Mouse (Mus musculus): ENCODE data around the gene Simc1.

Simc1 gene

DNA sequence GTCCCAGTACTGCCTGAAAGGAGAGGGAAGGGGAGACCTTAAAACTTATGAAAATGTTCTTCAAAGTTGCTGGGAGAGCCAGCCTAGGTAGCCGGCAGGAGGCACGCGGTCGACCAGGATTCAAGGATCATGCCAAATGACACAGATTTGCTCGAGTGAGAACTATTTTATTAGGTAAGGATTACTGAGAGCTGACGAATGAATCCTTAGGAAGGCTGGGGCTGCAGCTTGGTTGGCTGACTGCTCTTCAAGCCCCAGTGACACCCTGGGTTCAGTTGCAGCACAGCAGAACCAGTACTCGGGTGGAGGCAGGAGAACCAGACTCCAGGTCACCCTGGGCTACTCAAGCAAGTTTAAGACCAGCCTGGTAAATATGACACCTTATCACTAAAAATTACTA, 44.5 kb downstream of the Simc1 start:
- no peak for DNase-seq (ENCODE audit: low spot score)

DNA sequence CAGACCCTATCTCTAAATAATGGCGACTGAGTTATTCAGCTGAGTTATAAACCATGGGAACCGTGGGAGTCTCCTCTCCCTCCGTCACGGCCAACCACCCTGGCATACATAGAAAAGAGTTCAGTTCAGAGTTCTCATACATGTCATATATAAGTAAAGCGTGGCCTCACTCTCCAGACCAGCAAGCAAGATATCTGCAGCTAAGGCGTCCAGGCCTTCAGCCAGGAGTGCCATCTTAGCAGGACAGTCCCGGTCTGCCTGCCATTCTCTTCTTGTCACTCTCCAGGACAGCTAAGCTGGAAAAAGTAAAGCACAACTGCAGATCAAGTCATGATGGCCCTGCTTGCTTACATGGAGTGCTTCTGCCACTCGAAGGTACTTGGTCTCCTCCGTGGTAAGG, 52.6 kb downstream of the Simc1 start:
- DNase-seq (ENCODE audit: low spot score): no peak

GRCm38 (mm10) chr13:54556796-54557195, 53.2 kb downstream of the Simc1 start:
- DNase-seq (ENCODE audit: low spot score): no peak

DNA sequence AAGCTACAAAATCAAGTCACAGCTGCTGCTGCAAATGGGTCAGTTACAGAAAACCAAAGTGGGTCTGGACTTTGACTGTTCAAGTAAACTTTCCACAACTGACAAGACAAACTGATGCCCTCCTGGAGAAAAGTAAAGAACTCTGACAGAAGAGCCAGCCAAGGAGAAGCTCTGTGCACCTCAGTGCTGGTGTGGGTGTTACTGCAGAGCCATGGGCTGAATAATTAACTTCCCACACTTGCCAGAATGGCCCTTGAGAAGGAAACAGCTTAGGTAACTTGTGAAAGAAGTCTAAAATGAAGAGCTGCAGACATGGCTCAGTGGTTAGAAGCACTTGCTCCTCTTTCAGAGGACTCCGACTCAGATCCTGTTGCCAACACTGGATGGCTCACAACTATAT, 54.1 kb downstream of the Simc1 start:
- DNase-seq (ENCODE audit: low spot score): no peak

DNA sequence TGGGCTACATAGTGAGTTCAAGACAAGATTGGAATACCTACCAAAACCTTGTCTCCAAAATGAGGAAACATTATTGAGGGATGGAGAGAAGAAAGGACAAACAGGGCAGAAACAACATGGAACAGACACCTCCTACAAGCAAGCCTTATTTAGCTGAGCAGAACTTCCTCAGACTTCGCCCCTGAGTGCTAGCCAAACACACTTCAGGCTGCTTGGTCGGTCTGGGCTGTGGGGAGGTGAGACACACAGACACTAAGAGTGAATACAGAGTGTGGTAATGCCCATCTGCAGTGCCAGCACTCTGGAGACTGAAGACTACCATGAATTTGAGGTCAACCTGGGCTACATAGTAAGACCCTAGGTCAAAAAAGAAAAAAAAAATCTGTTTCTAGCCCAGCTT, 56.1 kb downstream of the Simc1 start:
- DNase-seq (ENCODE audit: low spot score): no peak

GRCm38 (mm10) chr13:54560608-54561007, 57.0 kb downstream of the Simc1 start:
- DNase-seq (ENCODE audit: low spot score): no peak

DNA sequence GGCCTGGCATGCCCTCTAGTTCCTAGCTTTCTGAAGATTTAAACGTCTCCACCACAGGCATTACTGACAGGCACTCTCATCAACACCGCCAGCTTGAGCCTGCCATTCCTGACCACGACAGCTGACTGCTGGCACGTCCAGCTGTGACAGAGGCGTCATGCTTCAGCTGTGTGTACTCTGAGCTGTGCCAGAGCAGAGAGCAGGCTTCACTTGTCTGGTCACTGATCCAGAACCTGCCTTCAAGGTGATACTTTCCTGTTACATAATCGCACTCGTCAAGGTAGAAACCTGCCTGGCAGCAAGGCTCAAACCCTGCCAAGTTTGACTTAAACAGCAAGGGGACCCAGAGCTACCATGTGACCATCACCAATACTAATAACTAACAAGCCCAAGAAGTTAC, 59.0 kb downstream of the Simc1 start:
- DNase-seq (ENCODE audit: low spot score): no peak

DNA sequence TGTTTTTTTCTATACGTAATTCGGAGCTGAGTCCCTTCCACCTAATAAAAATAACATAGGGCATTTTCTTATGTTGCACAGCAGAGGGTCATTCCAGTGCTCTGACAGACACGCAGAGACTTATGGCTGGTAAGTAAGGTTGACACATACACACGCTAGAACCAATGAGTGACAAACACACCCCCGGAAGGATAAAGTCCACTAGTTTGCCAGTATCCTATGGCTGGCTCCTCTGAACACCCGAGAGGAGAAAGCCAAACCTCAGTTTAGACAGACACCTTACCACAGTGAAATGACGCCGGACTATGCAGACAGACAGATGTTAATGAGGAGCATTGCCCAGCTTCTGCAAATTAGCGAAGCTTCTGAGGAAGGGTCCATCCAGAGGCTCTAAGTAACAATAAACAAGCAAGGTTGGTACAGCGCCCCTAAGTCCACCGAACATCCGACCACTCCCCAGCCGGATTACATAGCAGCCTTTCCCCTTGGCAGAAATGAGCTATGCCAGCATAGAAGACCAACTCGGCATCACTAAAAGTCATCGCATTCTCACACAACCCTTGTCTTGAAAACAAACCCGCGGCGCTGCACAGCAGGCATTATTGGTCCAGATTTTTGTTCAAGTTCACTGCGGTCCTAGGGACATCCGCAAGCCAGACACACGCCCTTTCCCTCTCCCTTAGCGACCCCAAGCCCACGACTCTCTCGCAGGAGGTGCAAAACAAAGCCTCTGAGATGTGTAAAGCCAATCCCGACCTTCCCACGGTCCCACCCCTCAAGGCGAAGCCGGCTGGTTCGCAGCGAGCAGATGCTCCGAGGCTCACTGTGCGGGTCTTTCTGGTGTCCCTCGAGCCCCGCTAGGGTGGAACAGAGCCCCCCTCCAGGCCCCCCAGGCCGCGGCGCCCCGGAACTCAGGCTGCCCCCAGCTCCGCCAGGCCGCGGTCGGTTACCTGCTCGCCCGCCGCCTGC, 60.9 kb downstream of the Simc1 start:
- DNase-seq (ENCODE audit: low spot score): no peak

DNA sequence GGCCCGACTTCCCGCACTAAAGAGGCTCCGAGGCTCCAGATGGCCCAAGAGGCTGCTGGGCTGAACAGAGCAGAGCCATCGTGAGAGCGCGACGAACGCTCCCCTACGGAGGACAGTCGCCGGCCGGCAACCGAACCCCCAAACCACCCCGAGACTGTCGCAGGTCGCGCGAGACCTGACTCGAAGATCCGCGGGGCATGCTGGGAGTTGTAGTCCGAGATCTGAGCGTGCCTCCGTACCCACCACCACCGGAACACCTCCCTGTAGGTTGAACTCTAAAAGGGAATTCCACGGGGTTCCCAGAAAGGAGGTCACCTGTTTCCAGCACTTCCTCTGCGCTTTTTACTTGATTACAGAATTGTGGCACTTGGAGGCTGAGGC, 61.6 kb downstream of the Simc1 start, which contains the start of gene 4833439L19Rik:
Gene 4833439L19Rik, minus strand, starts transcription at position 235 of the 381 bp plus-strand sequence.
- peak; percentile 91 for DNase-seq (ENCODE audit: low spot score)

DNA sequence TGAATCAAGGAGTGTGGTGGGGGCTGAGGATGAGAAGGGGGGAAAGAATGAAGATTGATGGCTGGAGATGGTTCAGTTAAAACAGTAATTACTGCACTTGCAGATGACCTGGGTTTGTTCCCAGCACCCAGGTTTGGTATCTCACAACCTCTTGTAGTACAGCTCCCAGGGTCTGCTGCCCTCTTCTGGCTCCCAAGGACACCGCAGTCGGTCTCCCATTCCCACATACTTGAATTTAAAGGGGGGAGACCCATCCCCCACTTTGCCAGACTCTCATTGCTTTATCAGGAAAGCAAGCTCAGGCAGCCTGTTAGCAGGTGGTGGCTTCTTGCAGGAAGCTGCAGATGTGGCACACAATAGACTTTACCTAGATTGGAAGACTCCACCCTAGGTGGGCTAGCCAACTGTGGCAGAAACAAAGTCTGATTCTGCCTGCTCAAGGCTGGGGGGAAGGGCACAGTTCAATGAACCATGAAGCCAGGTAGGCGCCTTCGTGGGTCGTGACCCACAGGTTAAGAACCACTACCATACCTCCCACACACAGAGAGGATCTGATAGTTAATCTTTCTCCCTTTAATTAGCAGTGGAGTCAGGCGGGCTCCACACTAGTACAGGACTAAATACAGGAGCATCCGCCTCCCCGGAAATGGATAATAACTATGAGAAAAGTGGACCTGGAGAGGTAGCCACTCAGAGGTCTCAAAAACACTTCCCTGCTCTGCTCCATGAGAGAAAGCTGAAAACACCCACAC, 62.2 kb downstream of the Simc1 start:
- DNase-seq (ENCODE audit: low spot score): peak; percentile 33

GRCm38 (mm10) chr13:54568380-54568779, 64.8 kb downstream of the Simc1 start:
- DNase-seq (ENCODE audit: low spot score): no peak

- no peak for DNase-seq (ENCODE audit: low spot score)
These were observed 65.7 kb downstream of the Simc1 start for GRCm38 (mm10) chr13:54569282-54569681.

- no peak for DNase-seq (ENCODE audit: low spot score)
These were observed 67.2 kb downstream of the Simc1 start for GRCm38 (mm10) chr13:54570736-54571135.

- no peak for DNase-seq (ENCODE audit: low spot score)
These were observed 68.1 kb downstream of the Simc1 start for GRCm38 (mm10) chr13:54571637-54572036.

DNA sequence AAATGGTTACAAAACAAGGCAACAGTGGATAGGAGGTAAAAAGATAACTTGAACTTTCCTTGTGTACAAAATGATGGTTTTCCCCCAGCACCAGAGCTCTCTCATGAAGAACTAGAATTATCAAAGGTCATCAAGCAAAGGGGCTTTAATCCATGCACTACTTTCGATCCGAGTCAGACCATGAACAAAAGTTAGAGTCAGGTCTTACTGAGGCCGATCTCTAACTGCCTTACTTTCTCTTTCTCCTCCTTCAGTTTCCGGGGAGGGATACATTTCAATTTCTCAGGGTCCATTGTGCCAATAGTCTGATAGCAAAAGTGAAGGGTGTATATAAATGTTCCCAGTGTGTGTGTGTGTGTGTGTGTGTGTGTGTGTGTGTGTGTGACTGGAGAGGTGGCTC, 69.0 kb downstream of the Simc1 start:
- DNase-seq (ENCODE audit: low spot score): no peak

DNA sequence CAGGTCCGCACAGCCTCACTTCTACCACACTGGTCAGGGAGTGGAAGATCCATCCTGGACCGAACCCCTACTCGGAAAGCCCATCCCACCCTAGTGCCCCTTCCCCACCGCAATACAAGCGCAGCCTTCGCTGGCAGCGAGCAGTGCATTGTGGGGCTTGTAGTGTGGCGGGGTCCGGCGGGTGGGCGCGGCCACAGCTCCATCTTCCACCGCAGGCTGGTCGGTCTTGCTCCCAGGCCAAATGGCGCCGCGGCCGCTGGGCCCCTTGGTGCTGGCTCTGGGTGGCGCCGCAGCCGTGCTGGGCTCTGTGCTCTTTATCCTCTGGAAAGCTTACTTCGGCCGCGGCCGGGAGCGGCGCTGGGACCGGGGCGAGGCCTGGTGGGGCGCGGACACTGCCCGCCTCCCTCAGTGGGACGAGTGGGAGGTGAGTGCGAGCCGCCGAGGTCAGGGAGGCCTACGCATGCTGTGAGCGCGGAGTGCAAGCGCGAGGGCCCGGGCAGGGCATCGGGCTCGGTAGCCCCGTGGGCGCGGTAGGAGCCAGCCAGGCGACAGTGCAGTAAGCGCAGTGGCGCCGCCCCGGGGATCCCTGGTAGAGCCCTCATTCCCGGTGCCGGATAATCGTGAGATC, 71.4 kb downstream of the Simc1 start, which contains the start of gene Arl10:
Gene Arl10, plus strand, starts transcription at position 162 of the 628 bp plus-strand sequence.
- peak; percentile 82 for DNase-seq (ENCODE audit: low spot score)

GRCm38 (mm10) chr13:54575489-54575888, 71.9 kb downstream of the Simc1 start:
- peak; percentile 26 for DNase-seq (ENCODE audit: low spot score)

- no peak for DNase-seq (ENCODE audit: low spot score)
These were observed 74.3 kb downstream of the Simc1 start for GRCm38 (mm10) chr13:54577652-54578507.

DNA sequence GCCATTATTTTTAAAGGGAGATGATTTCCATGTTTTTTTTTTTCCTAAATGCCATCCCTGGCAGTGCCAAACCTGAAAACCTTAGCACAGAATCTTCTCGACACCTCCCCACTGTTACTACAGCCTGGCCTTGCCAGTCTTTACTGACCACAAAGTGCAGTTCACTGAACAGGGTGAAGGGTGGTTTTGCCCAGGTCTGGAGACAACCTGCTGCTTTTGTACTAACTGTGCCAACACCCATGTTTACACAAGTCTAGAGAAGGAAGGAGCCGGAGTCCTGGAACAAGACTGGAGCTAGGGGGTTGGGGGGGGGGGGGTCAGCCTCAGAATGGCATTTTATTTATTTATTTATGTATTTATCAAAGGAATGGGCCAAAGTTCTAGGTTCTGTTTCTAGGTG, 77.8 kb downstream of the Simc1 start:
- no peak for DNase-seq (ENCODE audit: low spot score)

GRCm38 (mm10) chr13:54582126-54582525, 78.5 kb downstream of the Simc1 start:
- DNase-seq (ENCODE audit: low spot score): no peak

DNA sequence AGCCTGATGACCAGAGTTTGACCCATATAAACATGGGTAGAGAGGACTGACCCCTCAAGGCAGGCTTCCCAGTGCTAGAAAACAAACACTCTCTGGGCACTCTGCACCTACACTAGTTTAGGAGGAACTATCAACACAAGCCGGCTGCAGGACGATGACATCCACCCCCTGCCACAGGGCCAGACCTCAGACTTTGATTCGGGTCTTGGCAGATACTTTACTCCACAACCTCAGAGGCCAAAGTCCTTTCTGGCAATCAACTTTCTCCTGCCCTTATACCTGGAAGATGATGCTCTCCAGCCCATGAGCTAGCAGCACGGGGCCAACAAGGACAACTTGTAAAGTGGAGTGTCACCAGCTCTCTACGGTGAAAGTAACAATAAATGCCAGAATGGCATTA, 79.3 kb downstream of the Simc1 start:
- no peak for DNase-seq (ENCODE audit: low spot score)

GRCm38 (mm10) chr13:54585831-54586230, 82.3 kb downstream of the Simc1 start:
- no peak for DNase-seq (ENCODE audit: low spot score)

Measured in ovary, postnatal 36 days (tissue).